Mouse (Mus musculus) kidney, postnatal 36 days (tissue): ENCODE measurements around the gene Prdm16.

Source experiments
- DNase-seq, 2 experiments: peaks; one replicate each; pipeline ENCODE4 v3.0.0; 2021 to 2022; ENCODE audit warnings: mixed read lengths in 2 of 2

Prdm16 gene

DNA sequence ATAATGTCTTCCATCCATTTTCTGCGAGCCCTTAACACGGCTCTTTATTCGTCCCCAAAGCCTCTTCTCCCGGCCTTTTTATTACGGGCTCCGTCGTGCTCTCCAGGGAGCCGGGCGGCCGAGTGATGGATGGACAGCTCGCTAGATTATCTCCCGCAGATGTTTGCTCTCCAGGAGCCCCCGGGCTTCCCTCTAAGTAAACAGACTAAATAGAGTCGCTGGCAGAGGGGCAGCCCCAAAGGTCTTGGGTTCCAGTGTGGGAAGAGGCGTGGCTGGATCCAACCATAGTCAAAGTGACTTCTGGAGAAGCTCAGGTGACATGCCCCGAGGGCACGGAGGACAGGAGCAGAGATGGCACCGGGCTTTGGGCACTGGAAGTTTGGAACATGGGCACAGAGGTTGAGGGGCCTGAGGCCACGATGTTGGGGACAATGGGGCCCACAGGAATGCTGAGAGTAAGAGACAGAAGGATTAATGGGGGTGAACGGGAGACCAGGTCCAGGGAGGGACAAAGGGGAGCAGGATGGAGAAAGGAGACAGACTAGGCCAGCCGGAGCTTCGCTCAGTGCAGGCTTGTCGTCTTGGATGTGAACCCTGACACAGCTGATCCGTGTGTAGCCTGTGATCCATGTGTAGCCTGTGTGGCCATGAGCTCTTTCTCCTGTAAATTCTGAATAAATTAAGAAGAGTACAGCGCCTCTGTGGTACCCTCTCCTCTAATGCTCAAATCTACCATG, 162.9 kb downstream of the Prdm16 start:
- DNase-seq: no peak

DNA sequence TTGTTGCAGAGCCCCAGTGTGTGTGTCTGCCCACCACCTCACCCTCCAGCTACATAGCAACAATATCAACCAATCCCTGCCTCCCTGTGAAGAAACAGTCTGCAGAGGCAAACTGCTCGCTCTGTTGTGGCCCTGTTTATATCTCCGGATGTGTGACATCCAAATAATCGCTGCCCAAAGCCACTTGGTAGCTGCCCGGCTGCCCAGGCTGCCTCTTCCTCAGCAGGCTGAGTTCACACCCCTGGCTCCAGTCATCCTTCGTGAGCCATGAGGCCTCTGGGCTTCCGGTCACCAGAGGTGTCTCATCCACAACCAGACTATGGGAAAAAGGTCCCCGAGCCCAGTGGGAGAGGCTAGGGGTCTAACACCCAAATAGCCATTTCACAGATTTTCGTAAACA, 164.1 kb downstream of the Prdm16 start:
- DNase-seq: no peak

DNA sequence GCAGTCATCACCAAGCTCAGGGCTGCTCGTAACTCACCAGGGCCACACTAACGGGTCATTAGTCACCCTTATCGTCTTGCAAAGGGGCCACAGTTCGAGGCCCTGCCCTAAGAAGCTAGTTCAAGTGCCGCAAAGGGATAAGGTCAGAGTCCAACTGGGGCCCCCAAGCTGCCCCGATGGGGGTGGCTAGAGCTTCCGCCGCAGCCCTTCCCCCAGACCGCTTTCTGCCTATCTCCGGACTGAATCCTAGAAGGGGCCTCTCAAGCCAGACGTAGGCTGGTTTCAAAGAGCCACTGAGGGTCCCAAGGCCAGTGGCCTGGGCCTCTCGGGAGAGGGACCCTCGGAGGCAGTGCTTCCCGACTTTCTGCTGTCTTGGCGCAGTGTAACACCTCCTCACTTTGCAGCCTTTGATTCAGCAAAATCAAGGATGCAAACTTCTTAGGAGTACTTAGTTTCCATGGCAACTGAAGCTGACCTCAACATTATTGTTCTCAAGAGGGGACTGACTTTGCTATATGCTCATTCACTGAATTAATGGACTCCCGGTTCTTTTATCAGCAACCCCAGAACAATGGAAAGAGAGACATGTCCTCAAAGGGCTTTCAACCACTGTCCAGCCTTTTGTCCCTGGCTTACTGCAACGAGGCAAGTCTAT, 165.1 kb downstream of the Prdm16 start:
- no peak for DNase-seq

- peak in 1 of 2 experiments; percentile 50 for DNase-seq
Observed at GRCm38 (mm10) chr4:154466305-154466704, 170.4 kb downstream of the Prdm16 start.

DNA sequence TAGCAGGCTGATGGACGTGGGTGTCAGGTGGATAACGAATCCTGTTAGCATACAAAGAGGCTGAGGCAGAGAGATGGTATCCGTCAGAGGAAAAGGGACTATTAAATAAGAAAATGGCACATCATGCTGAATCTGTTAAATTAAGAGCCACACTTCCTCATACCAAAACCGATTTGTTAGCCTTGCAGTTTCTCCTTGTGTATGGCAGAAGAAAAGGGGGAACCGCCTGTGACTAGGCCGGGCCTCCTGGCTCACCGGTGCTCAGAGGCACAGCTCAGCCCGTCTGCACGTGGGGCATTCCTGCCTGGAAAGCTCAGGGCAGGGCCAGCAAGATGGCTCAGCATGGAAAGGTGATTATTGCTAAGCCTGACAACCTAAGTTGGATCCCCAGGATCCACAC, 171.6 kb downstream of the Prdm16 start:
- DNase-seq: no peak

GRCm38 (mm10) chr4:154460021-154460420, 176.7 kb downstream of the Prdm16 start:
- DNase-seq: no peak

GRCm38 (mm10) chr4:154457756-154458155, 178.9 kb downstream of the Prdm16 start:
- DNase-seq: no peak

GRCm38 (mm10) chr4:154456265-154456822, 180.3 kb downstream of the Prdm16 start:
- DNase-seq: no peak

DNA sequence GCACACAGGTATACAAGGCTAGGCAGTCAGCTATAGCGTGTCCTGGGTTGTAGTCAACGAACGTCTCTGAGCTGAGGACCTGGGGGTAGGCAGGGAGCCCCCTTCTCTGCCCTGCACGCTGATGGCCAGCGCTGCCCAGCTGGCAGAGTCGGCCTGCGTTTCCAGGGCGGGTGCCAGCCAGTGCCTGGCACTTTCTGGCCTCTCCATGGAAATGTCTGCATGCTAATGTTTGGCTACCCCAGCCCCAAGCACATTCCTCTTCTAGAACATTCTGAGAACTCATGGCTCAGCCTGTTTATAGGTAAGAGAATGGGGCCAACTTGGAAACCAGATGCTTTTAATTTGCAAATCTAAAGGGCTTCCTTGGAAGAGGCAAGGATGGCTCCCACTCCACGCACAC, 186.2 kb downstream of the Prdm16 start:
- DNase-seq: peak; percentile 47 to 55

GRCm38 (mm10) chr4:154450036-154450435, 186.6 kb downstream of the Prdm16 start:
- DNase-seq: peak; percentile 38 to 39

DNA sequence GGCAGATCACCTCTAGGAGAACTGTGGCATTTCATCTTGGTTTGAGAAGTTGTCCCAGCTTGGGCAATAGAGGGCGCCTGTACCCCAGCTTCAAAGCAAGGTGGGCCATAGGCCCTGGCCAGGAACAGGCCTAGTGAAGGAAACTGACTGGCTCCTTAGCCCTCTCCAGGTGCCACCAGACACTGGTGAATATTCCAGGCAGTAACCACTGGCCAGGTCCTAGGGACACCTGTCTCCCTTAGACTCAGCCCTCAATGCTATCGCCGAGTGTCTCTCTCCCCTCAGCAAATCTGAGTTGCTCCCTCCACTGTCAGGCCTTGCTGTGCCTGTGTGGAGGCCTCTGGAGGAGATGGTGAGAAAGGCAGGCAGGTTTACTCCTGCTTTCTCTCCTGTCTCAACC, 187.3 kb downstream of the Prdm16 start:
- DNase-seq: peak; percentile 55 to 67

- DNase-seq: no peak
Observed at GRCm38 (mm10) chr4:154445721-154446120, 191.0 kb downstream of the Prdm16 start.

GRCm38 (mm10) chr4:154442645-154443304, 193.9 kb downstream of the Prdm16 start:
- DNase-seq: no peak

DNA sequence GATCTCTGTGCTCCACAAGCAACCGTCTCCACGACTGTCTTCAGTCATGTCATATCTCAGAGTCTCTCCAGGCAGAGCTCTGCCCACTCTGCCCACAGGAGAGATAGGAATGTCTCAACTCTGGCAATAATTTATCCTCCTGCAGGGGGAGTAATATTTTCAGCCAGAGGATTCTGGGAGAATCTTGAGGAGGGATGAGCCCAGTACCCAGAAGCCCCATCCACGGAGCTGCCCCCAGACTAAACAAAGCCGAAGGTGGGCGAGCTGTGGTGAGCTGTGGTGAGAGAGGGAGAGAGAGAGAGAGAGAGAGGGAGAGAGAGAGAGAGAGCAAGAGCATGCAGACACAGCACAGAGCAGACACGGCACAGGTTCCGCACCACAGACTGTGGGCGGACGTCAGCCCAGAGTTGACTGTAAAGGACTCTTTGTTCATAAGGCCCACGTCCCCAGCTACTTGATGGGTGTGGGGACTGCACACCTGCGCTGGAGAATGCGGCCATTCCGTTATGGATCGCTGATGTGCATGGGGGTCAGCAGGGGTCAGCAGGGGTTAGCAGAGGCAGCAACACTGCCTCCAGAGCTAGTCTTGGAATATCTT, 197.1 kb downstream of the Prdm16 start:
- DNase-seq: no peak

GRCm38 (mm10) chr4:154438610-154439009, 198.1 kb downstream of the Prdm16 start:
- no peak for DNase-seq

DNA sequence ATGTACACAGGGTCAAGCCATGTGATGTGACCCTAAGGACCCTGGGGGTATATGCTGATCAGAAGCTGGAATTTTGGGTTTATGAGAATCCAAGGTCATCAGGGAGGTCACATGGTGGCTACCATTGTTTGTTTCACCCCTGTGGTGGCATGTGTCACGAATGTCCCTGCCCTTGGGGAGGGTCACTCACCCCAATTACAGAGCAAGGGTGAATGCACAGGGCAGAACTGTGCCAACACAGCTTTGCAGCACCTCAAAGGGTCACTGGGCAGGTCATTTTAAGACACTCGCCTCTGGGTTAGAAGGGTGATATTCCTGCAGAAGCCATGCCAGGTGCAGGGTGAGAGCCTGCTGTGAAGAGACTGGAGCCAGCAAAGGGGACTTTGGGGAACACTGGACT, 206.9 kb downstream of the Prdm16 start:
- peak; percentile 29 to 36 for DNase-seq

- no peak for DNase-seq
Observed at GRCm38 (mm10) chr4:154426901-154427300, 209.8 kb downstream of the Prdm16 start.

GRCm38 (mm10) chr4:154425284-154425683, 211.4 kb downstream of the Prdm16 start:
- no peak for DNase-seq

DNA sequence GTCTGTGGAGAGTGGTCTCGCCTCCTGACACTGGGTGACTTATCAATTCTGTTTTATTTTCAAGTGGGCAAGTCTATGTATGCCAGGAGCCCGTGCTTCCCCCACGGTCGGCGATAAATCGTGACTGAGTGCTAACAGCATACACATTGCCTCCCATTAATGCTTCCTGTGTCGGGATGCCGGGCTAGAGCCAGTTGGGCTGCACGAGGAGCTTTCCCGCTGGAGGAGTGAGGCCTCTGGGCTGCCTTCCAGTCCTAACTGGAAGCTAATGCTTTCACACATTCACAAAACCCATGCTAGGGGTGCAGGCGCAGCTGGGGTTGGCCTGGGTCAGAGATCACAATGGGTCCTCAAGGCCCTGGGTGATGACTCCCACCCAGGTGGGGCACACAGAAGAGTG, 212.0 kb downstream of the Prdm16 start:
- no peak for DNase-seq

GRCm38 (mm10) chr4:154422431-154422913, 214.2 kb downstream of the Prdm16 start:
- no peak for DNase-seq

- no peak for DNase-seq
Observed at GRCm38 (mm10) chr4:154420749-154421148, 215.9 kb downstream of the Prdm16 start.

- DNase-seq: no peak
Observed at GRCm38 (mm10) chr4:154419766-154420165, 216.9 kb downstream of the Prdm16 start.

DNA sequence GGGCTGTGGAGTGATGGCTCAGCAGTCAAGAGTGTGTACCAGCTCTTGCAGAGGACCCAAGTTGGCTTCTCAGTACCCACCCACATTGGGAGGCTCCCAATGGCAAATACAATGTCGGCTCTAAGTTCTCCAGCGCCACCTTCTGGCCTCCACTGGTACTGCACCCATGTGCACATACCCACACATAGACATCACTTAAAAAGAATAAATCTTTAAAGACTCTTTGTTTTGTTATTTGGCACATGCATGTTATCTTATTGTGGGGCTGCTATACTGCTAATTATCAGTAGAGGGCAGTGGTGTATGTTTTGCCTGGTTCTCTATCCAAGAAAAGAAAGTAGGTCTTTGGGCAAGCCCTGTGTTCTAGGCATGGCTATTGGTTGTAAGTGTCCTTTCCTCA, 217.7 kb downstream of the Prdm16 start:
- peak in 1 of 2 experiments; percentile 19 for DNase-seq
